Mouse (Mus musculus) ovary, postnatal 14 days (tissue): Measurements from ENCODE around the gene Nop14.
"Not testable (repeated sequence)": the region's sequence is repeated elsewhere in the genome, so short reads cannot be mapped to it uniquely, and the experiment has no call there.

Experiments used
- DNase-seq: peaks from one replicate; pipeline ENCODE4 v3.0.0; 2022; ENCODE audit warnings: low spot score

Gene Nop14

GRCm38 (mm10) chr5:34609966-34610365 is 50.0 kb downstream of the Nop14 start:
- no peak for DNase-seq

DNA sequence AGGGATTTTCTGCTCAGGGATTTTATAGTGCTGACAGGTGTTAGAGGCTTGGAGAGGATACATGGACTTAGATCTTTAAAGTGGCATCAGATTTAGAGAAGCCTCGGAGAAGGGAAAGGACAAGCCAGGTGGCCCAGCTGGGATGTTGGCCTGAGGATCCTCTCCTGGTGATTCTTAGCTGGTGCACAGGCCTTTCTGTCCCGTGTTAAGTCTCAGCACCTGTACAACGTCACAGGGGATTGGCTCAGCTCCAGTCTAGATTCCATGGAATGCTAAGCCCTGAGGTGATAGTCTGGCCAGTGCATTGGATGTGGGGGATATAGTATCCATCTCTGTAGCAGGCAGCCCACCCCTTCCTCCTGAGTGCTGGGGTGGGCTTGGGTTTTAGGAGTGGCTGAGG is 51.7 kb downstream of the Nop14 start:
- DNase-seq = no peak

DNA sequence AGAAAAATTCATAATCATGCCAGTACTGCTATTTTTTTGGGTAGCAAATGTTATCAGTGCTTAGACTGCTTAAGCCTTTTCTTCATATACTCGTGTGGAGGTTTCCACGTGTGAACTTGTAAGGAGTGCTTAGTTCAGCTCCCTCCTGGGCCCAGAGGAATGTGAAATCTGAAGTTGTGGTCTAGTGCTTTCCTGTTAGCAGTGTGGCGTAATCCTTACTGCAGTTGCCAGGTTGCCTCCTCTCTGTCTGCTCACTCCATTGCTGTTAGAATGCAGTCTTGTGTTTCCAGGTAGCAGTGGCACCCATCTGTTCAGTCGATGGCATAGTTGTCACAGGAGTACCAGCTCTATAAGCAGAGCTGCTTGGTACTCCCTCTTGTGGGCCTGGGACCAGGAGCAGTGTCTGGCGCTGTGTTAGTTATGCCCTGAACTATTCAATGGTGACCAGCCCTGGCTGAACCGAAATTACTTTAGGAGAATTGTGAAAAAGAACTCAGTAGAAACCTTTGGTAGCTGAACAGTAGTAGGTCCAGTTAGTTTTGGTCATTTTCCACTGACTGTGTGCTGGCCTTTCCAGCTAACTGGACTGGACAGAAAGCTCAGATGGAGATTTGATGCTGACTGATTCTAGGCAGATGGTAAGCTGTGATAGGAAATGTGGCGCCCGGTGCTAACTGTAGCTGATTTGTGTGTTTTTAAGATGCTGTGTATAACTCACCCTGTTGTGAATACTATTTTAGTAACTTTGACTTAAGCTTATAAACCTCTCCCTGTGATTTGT is 52.7 kb downstream of the Nop14 start:
- DNase-seq = no peak

GRCm38 (mm10) chr5:34604576-34604975 is 55.4 kb downstream of the Nop14 start:
- no peak for DNase-seq

- DNase-seq = no peak
Observed at GRCm38 (mm10) chr5:34593202-34593727, 66.7 kb downstream of the Nop14 start.

DNA sequence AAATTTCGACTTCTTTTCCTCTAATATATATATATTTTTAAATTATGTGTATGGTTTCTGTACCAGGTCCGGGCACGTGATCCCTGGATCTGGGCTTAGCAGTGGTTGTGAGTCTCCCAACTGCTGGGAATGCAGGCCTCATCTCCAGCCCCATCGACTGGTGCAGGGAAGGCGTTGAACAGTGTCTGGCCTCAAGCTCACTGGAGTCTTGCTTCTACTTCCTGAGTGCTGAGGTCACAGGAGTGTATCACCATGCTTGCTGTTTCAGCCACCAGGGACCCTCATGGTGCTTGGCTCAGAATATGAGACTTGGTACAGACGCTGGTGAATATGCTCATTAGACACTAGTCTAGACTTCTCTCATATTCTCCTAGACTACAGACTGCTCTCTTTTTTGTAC is 67.3 kb downstream of the Nop14 start:
- DNase-seq = no peak

DNA sequence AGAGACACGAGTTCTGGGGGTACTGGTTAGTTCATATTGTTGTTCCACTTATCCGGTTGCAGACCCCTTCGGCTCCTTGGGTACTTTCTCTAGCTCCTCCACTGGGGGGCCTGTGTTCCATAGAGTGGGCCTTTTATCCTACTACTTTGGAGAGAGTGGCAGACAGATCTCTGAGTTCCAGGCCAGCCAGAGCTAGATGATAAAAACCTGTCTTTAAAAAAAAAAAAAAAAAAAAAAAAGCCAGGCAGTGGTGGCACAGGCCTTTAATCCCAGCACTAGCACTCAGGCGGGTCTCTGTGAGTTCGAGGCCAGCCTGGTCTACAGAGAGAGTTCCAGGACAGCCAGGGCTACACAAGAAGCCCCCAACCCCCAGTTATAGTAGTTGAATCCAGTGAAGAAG is 67.7 kb downstream of the Nop14 start:
- not testable (repeated sequence) for DNase-seq

DNA sequence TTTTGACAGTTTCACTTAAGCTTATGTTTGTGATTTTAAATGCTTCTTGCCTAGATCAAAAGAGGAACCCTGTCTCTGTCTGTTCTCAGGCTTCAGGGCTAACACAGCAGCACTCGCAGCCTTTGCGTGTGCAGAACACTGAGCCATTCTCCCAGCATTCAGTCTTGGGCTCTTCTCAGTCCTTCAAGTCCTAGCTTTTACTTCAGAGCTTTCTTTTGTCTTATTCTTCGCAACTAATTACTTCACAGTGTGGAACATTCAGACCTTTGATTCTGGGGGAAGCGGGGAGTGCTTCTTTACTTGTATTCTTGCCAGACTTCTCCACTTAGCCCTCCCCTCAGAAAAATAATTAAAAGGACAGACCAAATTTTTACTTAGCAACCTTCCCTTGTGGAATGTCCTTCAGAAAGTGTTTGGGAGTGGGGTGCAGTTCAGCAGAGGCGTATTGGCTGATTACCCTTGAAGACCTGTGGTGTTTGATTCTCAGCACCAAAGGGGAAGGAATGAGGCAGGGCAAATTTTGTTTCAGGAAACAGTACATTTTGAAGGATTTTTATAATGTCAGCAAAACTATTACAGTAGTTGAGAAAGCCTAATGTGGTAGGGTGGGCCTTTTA is 68.5 kb downstream of the Nop14 start:
- no peak for DNase-seq

DNA sequence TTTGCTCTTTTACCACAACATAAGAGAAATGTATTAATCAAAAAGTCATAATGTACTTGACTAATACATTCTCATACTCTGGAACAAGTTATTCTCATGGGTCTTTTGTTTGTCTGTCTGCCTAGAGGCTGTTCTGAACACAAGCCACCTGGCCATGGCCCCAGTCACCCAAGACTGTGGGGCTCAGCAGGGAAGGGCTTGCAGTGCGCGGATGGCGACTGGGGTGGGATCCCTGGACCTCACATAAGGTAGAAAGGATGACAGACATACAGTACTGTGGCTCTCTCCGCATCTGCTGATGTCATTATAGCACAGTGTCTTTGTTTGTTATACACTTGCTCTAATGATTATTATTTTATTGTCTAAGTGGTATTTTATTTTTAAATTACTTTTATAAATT is 69.2 kb downstream of the Nop14 start:
- DNase-seq = no peak

DNA sequence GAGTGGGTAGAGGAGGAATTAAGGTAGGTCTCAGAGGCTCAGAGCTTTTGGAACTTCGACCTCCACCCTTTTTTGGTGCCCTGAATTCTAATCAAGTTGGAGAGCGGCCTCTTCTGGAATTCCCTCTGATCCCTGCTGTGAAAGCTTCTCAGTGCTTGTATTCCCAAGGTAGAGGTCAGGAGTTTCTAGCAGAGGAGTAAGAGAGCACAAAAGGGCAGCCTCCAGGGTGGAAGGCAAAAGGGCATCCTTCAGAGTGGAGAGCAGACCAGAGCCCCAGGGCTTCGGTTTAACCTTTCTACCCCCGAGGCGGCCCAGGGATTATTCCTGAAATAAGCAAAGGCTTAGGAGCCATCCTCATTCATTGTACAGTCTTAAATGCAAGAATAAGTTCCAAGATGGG is 69.9 kb downstream of the Nop14 start:
- no peak for DNase-seq
